Mouse (Mus musculus) stomach, postnatal 0 days (tissue): ENCODE results near the gene Ntf5.

ENCODE experiments used
- CTCF ChIP-seq: IDR thresholded peaks from 2 replicates; pipeline ENCODE4 v1.5.1; 2016; ENCODE audit warnings: antibody characterized with exemption, low read depth, mild to moderate bottlenecking, moderate library complexity
- EP300 ChIP-seq: optimal IDR thresholded peaks from 2 replicates; pipeline ENCODE3; 2016; ENCODE audit warnings: antibody characterized with exemption

DNA sequence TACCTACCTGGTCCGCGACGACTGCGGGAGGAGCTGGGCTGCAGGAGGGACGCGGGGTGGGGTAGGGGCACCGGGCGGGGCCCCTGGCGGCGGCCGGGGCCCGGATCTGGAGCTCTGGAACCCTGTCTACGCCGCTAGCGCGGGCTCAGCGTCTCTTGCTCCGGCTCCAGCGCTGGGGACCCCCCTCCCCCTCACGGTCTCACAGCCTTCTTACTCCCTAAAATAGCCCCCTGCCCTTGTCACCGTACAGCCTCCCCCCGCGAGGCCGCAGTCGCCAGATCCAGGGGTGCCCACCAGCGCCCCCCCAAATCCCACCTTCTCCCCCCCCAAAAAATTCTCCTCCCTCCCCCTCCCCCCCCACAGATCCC is 46.9 kb upstream of the Ntf5 start, which contains the start of gene Ppfia3:
- TF ChIP-seq CTCF (no peak), EP300 (no peak)
